Mouse (Mus musculus): ENCODE results near the gene Ankrd65. TPM values are rescaled to one million over a fixed set of nuclear protein-coding genes. Genes with fewer than 3 reads are reported as not detected.

Ankrd65 gene
- polyA plus RNA-seq, 1 experiment from 2014 or later: 0.10 TPM

- Histone ChIP-seq H3K4me2 (replicated peaks; ENCODE audit: low read depth) (peak overlapping the region; percentile 97), H3K4me1 (replicated peaks; ENCODE audit: control insufficient read depth, insufficient read depth) (0 out of 2 replicates have a peak, but pooled peaks cover 5% of the 10 kb centered on the region), H3K27me3 (ENCODE audit: control insufficient read depth, insufficient read depth, low read length) (no peaks in the 10 kb centered on the region), H3K36me3 (ENCODE audit: control insufficient read depth, insufficient read depth, low read length) (peaks cover 4% of the 10 kb centered on the region; the same call in 1 of the 2 replicates), H3K9me3 (ENCODE audit: control insufficient read depth, low read length) (no peaks in the 10 kb centered on the region), H3K9ac (ENCODE audit: low read length) (no peak overlapping the region), H3K27ac (replicated peaks) (no peak overlapping the region), H3K4me3 (ENCODE audit: low read depth, low read length) (peak overlapping the region; percentile 53; the same call in 1 of the 2 replicates)
- DNase-seq (ENCODE audit: low spot score) (no peak), ATAC-seq (ENCODE audit: low FRiP score, low TSS enrichment) (no peak)
- 46% methylated on average over 38 of the region's 38 CpGs for WGBS
- no peak for TF ChIP-seq EP300 (optimal IDR thresholded peaks at IDR 0.05)
Observed at GRCm38 (mm10) chr4:155841651-155842270, 51.5 kb downstream of the Ankrd65 start.

- ATAC-seq (ENCODE audit: low FRiP score, low TSS enrichment) (no peak), DNase-seq (ENCODE audit: low spot score) (no peak)
- Histone ChIP-seq H3K9ac (ENCODE audit: low read length) (no peak overlapping the region), H3K27me3 (ENCODE audit: control insufficient read depth, insufficient read depth, low read length) (no peaks in the 10 kb centered on the region), H3K4me3 (ENCODE audit: low read depth, low read length) (no peak overlapping the region), H3K36me3 (ENCODE audit: control insufficient read depth, insufficient read depth, low read length) (peaks cover 4% of the 10 kb centered on the region; the same call in 1 of the 2 replicates), H3K9me3 (ENCODE audit: control insufficient read depth, low read length) (no peaks in the 10 kb centered on the region), H3K27ac (replicated peaks) (no peak overlapping the region), H3K4me2 (replicated peaks; ENCODE audit: low read depth) (no peak overlapping the region), H3K4me1 (replicated peaks; ENCODE audit: control insufficient read depth, insufficient read depth) (peaks cover 6% of the 10 kb centered on the region; the same call in 1 of the 2 replicates)
- TF ChIP-seq EP300 (optimal IDR thresholded peaks at IDR 0.05) (no peak), CTCF (IDR thresholded peaks at IDR 0.05; ENCODE audit: low read depth) (no peak)
- whole genome bisulfite sequencing: 94% methylated on average over 5 of the region's 5 CpGs
Observed at GRCm38 (mm10) chr4:155843231-155843630, 53.0 kb downstream of the Ankrd65 start.

- Histone ChIP-seq H3K4me2 (replicated peaks; ENCODE audit: low read depth) (peak within 1 kb of the TSS; percentile 89), H3K27me3 (ENCODE audit: control insufficient read depth, insufficient read depth, low read length) (no peaks in the 10 kb centered on the region), H3K9me3 (ENCODE audit: control insufficient read depth, low read length) (no peaks in the 10 kb centered on the region), H3K4me3 (ENCODE audit: low read depth, low read length) (peak within 1 kb of the TSS; percentile 71), H3K9ac (ENCODE audit: low read length) (peak within 1 kb of the TSS; percentile 91), H3K4me1 (replicated peaks; ENCODE audit: control insufficient read depth, insufficient read depth) (peaks cover 8% of the 10 kb centered on the region), H3K27ac (replicated peaks) (peak within 1 kb of the TSS; percentile 81), H3K36me3 (ENCODE audit: control insufficient read depth, insufficient read depth, low read length) (peaks cover 4% of the 10 kb centered on the region; the same call in 1 of the 2 replicates)
- DNase-seq (ENCODE audit: low spot score) (peak; percentile 95), ATAC-seq (ENCODE audit: low FRiP score, low TSS enrichment) (peak; percentile 89)
- WGBS: 2% methylated on average over 43 of the region's 65 CpGs
- TF ChIP-seq CTCF (IDR thresholded peaks at IDR 0.05; ENCODE audit: low read depth) (peak; percentile 63), EP300 (optimal IDR thresholded peaks at IDR 0.05) (no peak)
Observed at GRCm38 (mm10) chr4:155846871-155847578, 56.8 kb downstream of the Ankrd65 start, which contains the start of gene Dvl1. TSS of gene Dvl1 (plus strand) at chr4:155847402.

- peak; percentile 64 for DNase-seq (ENCODE audit: low spot score)
- TF ChIP-seq CTCF (IDR thresholded peaks at IDR 0.05; ENCODE audit: low read depth): 0 out of 2 replicates have a peak, but pooled peaks have one; percentile 7
- no peak for TF ChIP-seq EP300 (optimal IDR thresholded peaks at IDR 0.05)
- H3K9ac ChIP-seq (ENCODE audit: low read length): peak overlapping the region; percentile 91
- H3K36me3 ChIP-seq (ENCODE audit: control insufficient read depth, insufficient read depth, low read length): peaks cover 4% of the 10 kb centered on the region; the same call in 1 of the 2 replicates
- peaks cover 8% of the 10 kb centered on the region for H3K4me1 ChIP-seq (replicated peaks; ENCODE audit: control insufficient read depth, insufficient read depth)
- peak overlapping the region; percentile 81 for H3K27ac ChIP-seq (replicated peaks)
- H3K9me3 ChIP-seq (ENCODE audit: control insufficient read depth, low read length): no peaks in the 10 kb centered on the region
- H3K27me3 ChIP-seq (ENCODE audit: control insufficient read depth, insufficient read depth, low read length): no peaks in the 10 kb centered on the region
- peak overlapping the region; percentile 71 for H3K4me3 ChIP-seq (ENCODE audit: low read depth, low read length)
- ATAC-seq (ENCODE audit: low FRiP score, low TSS enrichment): peak; percentile 19
- peak overlapping the region; percentile 89 for H3K4me2 ChIP-seq (replicated peaks; ENCODE audit: low read depth)
- WGBS: under 1% methylated on average over 47 of the region's 69 CpGs
Observed at GRCm38 (mm10) chr4:155847591-155848352, 57.5 kb downstream of the Ankrd65 start.

GRCm38 (mm10) chr4:155848434-155849095 is 58.3 kb downstream of the Ankrd65 start:
- H3K9me3 ChIP-seq (ENCODE audit: control insufficient read depth, low read length): no peaks in the 10 kb centered on the region
- TF ChIP-seq EP300 (optimal IDR thresholded peaks at IDR 0.05) (no peak), CTCF (IDR thresholded peaks at IDR 0.05; ENCODE audit: low read depth) (no peak)
- no peaks in the 10 kb centered on the region for H3K36me3 ChIP-seq (ENCODE audit: control insufficient read depth, insufficient read depth, low read length)
- H3K9ac ChIP-seq (ENCODE audit: low read length): peak overlapping the region; percentile 91
- H3K4me1 ChIP-seq (replicated peaks; ENCODE audit: control insufficient read depth, insufficient read depth): peaks cover 8% of the 10 kb centered on the region
- ATAC-seq (ENCODE audit: low FRiP score, low TSS enrichment) (no peak), DNase-seq (ENCODE audit: low spot score) (no peak)
- peak overlapping the region; percentile 89 for H3K4me2 ChIP-seq (replicated peaks; ENCODE audit: low read depth)
- WGBS: 55% methylated on average over 7 of the region's 7 CpGs
- H3K27ac ChIP-seq (replicated peaks): no peak overlapping the region
- peak overlapping the region; percentile 71 for H3K4me3 ChIP-seq (ENCODE audit: low read depth, low read length)
- H3K27me3 ChIP-seq (ENCODE audit: control insufficient read depth, insufficient read depth, low read length): no peaks in the 10 kb centered on the region

Small RNA genes lying within 50 kb of the gene (microRNA-seq; reads per million reads assigned to microRNA genes)
- gene Gm27743: not detected

Other genes starting within 250 kb of the Ankrd65 start
- 75.2 and 78.4 TPM in 2 replicates for gene Nadk, start 228.1 kb upstream of the Ankrd65 start, polyA plus RNA-seq (2015; fragmentation: Nextera tagmentation; extraction: Ambion mirVana)
- gene Slc35e2, start 189.0 kb upstream of the Ankrd65 start, polyA plus RNA-seq (2015; fragmentation: Nextera tagmentation; extraction: Ambion mirVana): 3.2 and 3.8 TPM in 2 replicates
- 39.5 and 46.9 TPM in 2 replicates for gene Cdk11b, start 165.6 kb upstream of the Ankrd65 start, polyA plus RNA-seq (2015; fragmentation: Nextera tagmentation; extraction: Ambion mirVana)
- gene Gm10563, start 145.0 kb upstream of the Ankrd65 start, polyA plus RNA-seq (2015; fragmentation: Nextera tagmentation; extraction: Ambion mirVana): not detected in 2 replicates
- gene Mmp23, start 137.1 kb upstream of the Ankrd65 start, polyA plus RNA-seq (2015; fragmentation: Nextera tagmentation; extraction: Ambion mirVana): 87.9 and 89.3 TPM in 2 replicates
- 10.5 and 11.0 TPM in 2 replicates for gene Mib2, start 121.2 kb upstream of the Ankrd65 start, polyA plus RNA-seq (2015; fragmentation: Nextera tagmentation; extraction: Ambion mirVana)
- 9.6 and 11.0 TPM in 2 replicates for gene Fndc10, start 96.1 kb upstream of the Ankrd65 start, polyA plus RNA-seq (2015; fragmentation: Nextera tagmentation; extraction: Ambion mirVana)
- 152 and 153 TPM in 2 replicates for gene Ssu72, start 85.6 kb upstream of the Ankrd65 start, polyA plus RNA-seq (2015; fragmentation: Nextera tagmentation; extraction: Ambion mirVana)
- 0.39 and 0.45 TPM in 2 replicates for gene Tmem240, start 55.6 kb upstream of the Ankrd65 start, polyA plus RNA-seq (2015; fragmentation: Nextera tagmentation; extraction: Ambion mirVana)
- gene Atad3a, start 29.3 kb upstream of the Ankrd65 start, polyA plus RNA-seq (2015; fragmentation: Nextera tagmentation; extraction: Ambion mirVana): 48.8 and 55.1 TPM in 2 replicates
- 30.0 and 32.3 TPM in 2 replicates for gene Vwa1, start 15.7 kb upstream of the Ankrd65 start, polyA plus RNA-seq (2015; fragmentation: Nextera tagmentation; extraction: Ambion mirVana)
- gene Tmem88b, start 4.6 kb upstream of the Ankrd65 start, polyA plus RNA-seq (2015; fragmentation: Nextera tagmentation; extraction: Ambion mirVana): 0.13 and 0.27 TPM in 2 replicates
- gene Mrpl20, start 12.4 kb downstream of the Ankrd65 start, polyA plus RNA-seq (2015; fragmentation: Nextera tagmentation; extraction: Ambion mirVana): 230 and 240 TPM in 2 replicates
- gene Ccnl2, start 22.1 kb downstream of the Ankrd65 start, polyA plus RNA-seq (2015; fragmentation: Nextera tagmentation; extraction: Ambion mirVana): 72.2 and 83.2 TPM in 2 replicates
- gene Aurkaip1, start 40.8 kb downstream of the Ankrd65 start, polyA plus RNA-seq (2015; fragmentation: Nextera tagmentation; extraction: Ambion mirVana): 129 and 133 TPM in 2 replicates
- gene Mxra8, start 49.2 kb downstream of the Ankrd65 start, polyA plus RNA-seq (2015; fragmentation: Nextera tagmentation; extraction: Ambion mirVana): 79.4 and 88.4 TPM in 2 replicates
- 8.1 and 10.4 TPM in 2 replicates for gene Dvl1, start 57.0 kb downstream of the Ankrd65 start, polyA plus RNA-seq (2015; fragmentation: Nextera tagmentation; extraction: Ambion mirVana)
- 0.11 and 0.28 TPM in 2 replicates for gene Tas1r3, start 72.9 kb downstream of the Ankrd65 start, polyA plus RNA-seq (2015; fragmentation: Nextera tagmentation; extraction: Ambion mirVana)
- gene Cptp, start 79.0 kb downstream of the Ankrd65 start, polyA plus RNA-seq (2015; fragmentation: Nextera tagmentation; extraction: Ambion mirVana): 25.0 and 26.5 TPM in 2 replicates
- 30.7 and 32.6 TPM in 2 replicates for gene Ints11, start 79.1 kb downstream of the Ankrd65 start, polyA plus RNA-seq (2015; fragmentation: Nextera tagmentation; extraction: Ambion mirVana)
- 35.7 and 36.5 TPM in 2 replicates for gene Pusl1, start 101.3 kb downstream of the Ankrd65 start, polyA plus RNA-seq (2015; fragmentation: Nextera tagmentation; extraction: Ambion mirVana)
- 9.7 and 10.2 TPM in 2 replicates for gene Acap3, start 101.4 kb downstream of the Ankrd65 start, polyA plus RNA-seq (2015; fragmentation: Nextera tagmentation; extraction: Ambion mirVana)
- 72.8 and 75.5 TPM in 2 replicates for gene Ube2j2, start 153.4 kb downstream of the Ankrd65 start, polyA plus RNA-seq (2015; fragmentation: Nextera tagmentation; extraction: Ambion mirVana)
- 48.5 and 59.1 TPM in 2 replicates for gene C1qtnf12, start 171.9 kb downstream of the Ankrd65 start, polyA plus RNA-seq (2015; fragmentation: Nextera tagmentation; extraction: Ambion mirVana)
- gene B3galt6, start 202.2 kb downstream of the Ankrd65 start, polyA plus RNA-seq (2015; fragmentation: Nextera tagmentation; extraction: Ambion mirVana): 9.0 and 9.4 TPM in 2 replicates
- 129 and 137 TPM in 2 replicates for gene Sdf4, start 202.4 kb downstream of the Ankrd65 start, polyA plus RNA-seq (2015; fragmentation: Nextera tagmentation; extraction: Ambion mirVana)
- gene Tnfrsf4, start 223.4 kb downstream of the Ankrd65 start, polyA plus RNA-seq (2015; fragmentation: Nextera tagmentation; extraction: Ambion mirVana): 0.21 and 0.48 TPM in 2 replicates
- gene Tnfrsf18, start 235.7 kb downstream of the Ankrd65 start, polyA plus RNA-seq (2015; fragmentation: Nextera tagmentation; extraction: Ambion mirVana): 2.2 and 3.3 TPM in 2 replicates

Measured in stomach, postnatal 0 days (tissue).